Mouse (Mus musculus): ENCODE measurements around the gene Zbtb20. TPM values are rescaled to one million over a fixed set of nuclear protein-coding genes. Genes with fewer than 3 reads are reported as not detected.

The Zbtb20 gene
- polyA plus RNA-seq, 1 experiment from 2014 or later = 18.8 TPM

GRCm38 (mm10) chr16:43441392-43441791, 565.7 kb downstream of the Zbtb20 start:
- Histone ChIP-seq H3K4me2 (replicated peaks) (no peak overlapping the region), H3K4me1 (replicated peaks) (no peaks in the 10 kb centered on the region)
- 61% methylated on average over 6 of the region's 6 CpGs for WGBS

DNA sequence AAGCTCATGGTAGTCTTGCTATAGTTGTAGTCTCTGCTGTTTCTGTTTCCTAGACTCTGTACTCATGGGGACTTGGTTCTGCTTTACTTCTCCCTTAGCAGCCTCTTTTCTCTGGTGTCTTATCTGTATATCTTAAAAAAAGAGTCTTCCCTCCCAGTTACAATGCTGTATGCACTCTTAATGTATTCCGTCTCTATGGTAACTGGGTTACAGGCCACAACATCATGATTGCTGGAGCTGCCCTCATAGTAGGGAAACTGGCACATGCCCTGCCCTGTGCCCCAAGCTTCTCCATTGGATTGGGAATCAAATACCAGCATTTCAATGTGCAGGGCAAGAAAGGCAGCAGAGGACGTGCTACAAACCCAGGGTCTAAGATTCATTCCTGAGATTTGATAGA, 567.4 kb downstream of the Zbtb20 start:
- Histone ChIP-seq H3K4me1 (replicated peaks) (no peaks in the 10 kb centered on the region), H3K9ac (no peak overlapping the region), H3K27ac (no peak overlapping the region), H3K27me3 (replicated peaks) (no peaks in the 10 kb centered on the region), H3K36me3 (no peaks in the 10 kb centered on the region), H3K4me3 (replicated peaks) (no peak overlapping the region), H3K9me3 (no peaks in the 10 kb centered on the region), H3K4me2 (replicated peaks) (no peak overlapping the region)
- ATAC-seq = no peak
- WGBS = 85% methylated on average over 2 of the region's 2 CpGs

More at GRCm38 (mm10) chr16:43441392-43441791, 565.7 kb downstream of the Zbtb20 start:
- Histone ChIP-seq H3K27me3 (replicated peaks) (no peaks in the 10 kb centered on the region), H3K27ac (no peak overlapping the region), H3K36me3 (no peaks in the 10 kb centered on the region), H3K9me3 (no peaks in the 10 kb centered on the region), H3K4me3 (replicated peaks) (no peak overlapping the region), H3K9ac (no peak overlapping the region)
- ATAC-seq = no peak

DNA sequence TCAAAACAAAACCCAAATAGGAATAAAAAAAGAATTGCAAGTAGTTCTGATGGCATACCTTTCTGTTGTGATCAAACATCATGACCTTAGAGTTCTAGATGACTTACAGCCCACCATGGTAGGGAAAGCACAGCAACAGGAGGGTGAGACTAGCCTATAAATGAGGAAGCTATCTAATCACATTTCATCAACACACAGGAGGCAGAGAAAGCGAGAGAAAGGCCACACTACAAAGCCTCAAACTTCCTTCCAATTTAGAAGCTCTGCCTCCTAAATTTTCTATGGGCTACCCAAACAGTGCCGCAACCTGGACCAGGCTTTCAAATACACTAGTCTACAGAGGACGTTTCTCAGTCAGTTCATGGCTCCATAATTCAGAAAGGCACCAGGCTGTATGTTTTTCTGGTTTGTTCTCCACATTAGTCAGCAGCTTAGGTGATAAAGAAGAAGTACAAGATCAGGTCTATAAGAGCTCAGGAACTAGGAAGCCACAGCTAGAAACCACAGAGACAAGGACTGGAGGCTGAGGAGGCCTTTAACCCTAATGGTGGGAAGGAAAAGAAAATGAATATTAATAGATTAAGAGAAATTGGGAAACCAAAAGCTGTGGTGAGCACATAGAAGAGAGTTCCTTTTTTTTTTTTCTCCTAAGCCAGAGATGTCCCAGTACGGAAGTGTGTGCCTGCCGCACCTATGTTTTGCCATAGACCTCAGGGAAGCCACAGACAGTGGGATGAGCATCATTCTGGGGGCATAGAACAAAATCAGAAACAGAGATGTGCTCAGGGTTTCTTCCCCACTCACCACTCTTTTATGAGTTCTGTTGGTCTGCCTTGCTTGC, 572.7 kb downstream of the Zbtb20 start:
- no peak overlapping the region for H3K4me2 ChIP-seq (replicated peaks)
- no peaks in the 10 kb centered on the region for H3K4me1 ChIP-seq (replicated peaks)
- H3K27me3 ChIP-seq (replicated peaks) = no peaks in the 10 kb centered on the region
- H3K9me3 ChIP-seq = no peaks in the 10 kb centered on the region
- no peak overlapping the region for H3K27ac ChIP-seq
- H3K9ac ChIP-seq = no peak overlapping the region
- 80% methylated on average over 5 of the region's 5 CpGs for WGBS
- no peak overlapping the region for H3K4me3 ChIP-seq (replicated peaks)
- H3K36me3 ChIP-seq = no peaks in the 10 kb centered on the region
- no peak for ATAC-seq

- Histone ChIP-seq H3K27ac (no peak overlapping the region), H3K4me1 (replicated peaks) (no peaks in the 10 kb centered on the region), H3K27me3 (replicated peaks) (no peaks in the 10 kb centered on the region), H3K9ac (no peak overlapping the region), H3K4me3 (replicated peaks) (no peak overlapping the region), H3K9me3 (no peaks in the 10 kb centered on the region), H3K4me2 (replicated peaks) (no peak overlapping the region), H3K36me3 (no peaks in the 10 kb centered on the region)
- no peak for ATAC-seq
- 61% methylated on average over 4 of the region's 4 CpGs for WGBS
Observed at GRCm38 (mm10) chr16:43454370-43454934, 578.8 kb downstream of the Zbtb20 start.

DNA sequence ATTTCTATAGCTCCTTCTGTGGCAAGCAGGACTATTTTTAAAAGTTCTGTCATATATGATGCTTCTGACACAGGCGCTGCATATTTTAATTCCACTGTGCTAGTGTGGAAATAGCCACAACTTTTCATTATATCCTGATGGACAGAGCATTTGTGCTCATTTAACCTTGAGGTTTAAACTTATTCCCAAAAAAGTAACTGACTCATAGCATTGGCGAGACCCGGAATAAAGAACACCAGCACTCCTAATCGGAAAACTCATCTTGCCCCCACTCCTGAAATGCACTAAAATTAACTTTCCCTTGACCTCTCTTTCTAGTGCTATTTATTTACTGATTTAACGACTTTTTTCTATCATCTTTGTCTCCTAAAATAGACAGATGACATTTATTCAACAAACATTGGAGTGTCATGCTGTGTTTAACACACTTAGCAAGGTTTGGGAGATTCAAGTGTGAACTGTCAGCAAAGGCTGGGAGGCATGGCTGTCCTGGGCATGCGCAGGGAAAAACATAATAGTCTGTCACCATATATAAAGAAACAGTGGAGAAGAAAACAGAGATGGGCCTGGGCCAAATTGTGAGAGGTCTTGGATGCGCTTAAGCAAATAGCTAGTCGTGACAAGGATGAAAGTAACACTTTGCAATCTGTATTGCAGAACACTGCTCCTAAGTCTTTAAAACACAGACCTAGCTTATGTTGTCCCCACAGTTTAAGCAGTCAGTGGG, 580.9 kb downstream of the Zbtb20 start:
- no peak overlapping the region for H3K9ac ChIP-seq
- whole genome bisulfite sequencing = 71% methylated on average over 8 of the region's 8 CpGs
- no peaks in the 10 kb centered on the region for H3K9me3 ChIP-seq
- no peaks in the 10 kb centered on the region for H3K4me1 ChIP-seq (replicated peaks)
- ATAC-seq = no peak
- no peak overlapping the region for H3K27ac ChIP-seq
- H3K4me2 ChIP-seq (replicated peaks) = no peak overlapping the region
- H3K36me3 ChIP-seq = no peaks in the 10 kb centered on the region
- no peak overlapping the region for H3K4me3 ChIP-seq (replicated peaks)
- H3K27me3 ChIP-seq (replicated peaks) = no peaks in the 10 kb centered on the region

GRCm38 (mm10) chr16:43457814-43458213, 582.1 kb downstream of the Zbtb20 start:
- Histone ChIP-seq H3K4me1 (replicated peaks) (no peaks in the 10 kb centered on the region), H3K4me2 (replicated peaks) (no peak overlapping the region), H3K36me3 (no peaks in the 10 kb centered on the region), H3K27ac (no peak overlapping the region), H3K9me3 (no peaks in the 10 kb centered on the region), H3K4me3 (replicated peaks) (no peak overlapping the region), H3K27me3 (replicated peaks) (no peaks in the 10 kb centered on the region), H3K9ac (no peak overlapping the region)
- 89% methylated on average over 8 of the region's 8 CpGs for WGBS
- ATAC-seq = no peak

GRCm38 (mm10) chr16:43458726-43459223, 583.1 kb downstream of the Zbtb20 start:
- no peak for ATAC-seq
- Histone ChIP-seq H3K4me1 (replicated peaks) (no peaks in the 10 kb centered on the region), H3K4me3 (replicated peaks) (no peak overlapping the region), H3K9ac (no peak overlapping the region), H3K27me3 (replicated peaks) (no peaks in the 10 kb centered on the region), H3K36me3 (no peaks in the 10 kb centered on the region), H3K27ac (no peak overlapping the region), H3K4me2 (replicated peaks) (no peak overlapping the region), H3K9me3 (no peaks in the 10 kb centered on the region)
- WGBS = 72% methylated on average over 7 of the region's 7 CpGs

DNA sequence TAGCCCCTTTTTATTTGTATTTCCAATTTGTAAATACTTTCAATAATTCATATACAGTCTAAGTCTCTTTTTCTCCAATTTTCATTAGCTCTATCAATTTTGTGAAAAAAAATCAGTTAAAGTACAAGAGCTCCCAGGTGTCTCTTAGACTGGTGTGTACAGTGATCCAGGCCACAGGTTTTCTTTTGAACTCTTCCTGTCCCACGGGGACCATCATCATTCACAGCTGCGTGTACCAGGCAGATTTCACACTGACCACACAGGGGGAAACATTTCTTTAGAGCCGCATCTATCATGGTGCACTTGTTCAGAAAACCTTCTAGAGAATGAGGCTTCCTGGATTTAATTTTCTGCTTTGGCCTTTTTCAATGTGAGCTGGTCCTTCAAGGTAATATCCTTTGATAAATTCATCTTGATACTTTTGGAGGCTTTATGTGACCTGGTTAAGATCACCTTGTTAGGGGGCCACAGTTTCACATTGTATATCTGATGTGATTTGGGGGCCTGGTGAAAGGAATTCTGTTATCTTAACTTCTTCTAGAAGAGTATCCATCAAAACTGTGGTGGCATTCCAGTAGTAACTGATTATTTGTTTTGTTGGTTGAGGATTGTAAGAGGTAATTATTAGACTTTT, 586.2 kb downstream of the Zbtb20 start:
- Histone ChIP-seq H3K27ac (no peak overlapping the region), H3K4me3 (replicated peaks) (no peak overlapping the region), H3K9me3 (no peaks in the 10 kb centered on the region), H3K36me3 (no peaks in the 10 kb centered on the region), H3K9ac (no peak overlapping the region), H3K4me1 (replicated peaks) (no peaks in the 10 kb centered on the region), H3K27me3 (replicated peaks) (no peaks in the 10 kb centered on the region), H3K4me2 (replicated peaks) (no peak overlapping the region)
- 79% methylated on average over 3 of the region's 3 CpGs for WGBS
- ATAC-seq = no peak

DNA sequence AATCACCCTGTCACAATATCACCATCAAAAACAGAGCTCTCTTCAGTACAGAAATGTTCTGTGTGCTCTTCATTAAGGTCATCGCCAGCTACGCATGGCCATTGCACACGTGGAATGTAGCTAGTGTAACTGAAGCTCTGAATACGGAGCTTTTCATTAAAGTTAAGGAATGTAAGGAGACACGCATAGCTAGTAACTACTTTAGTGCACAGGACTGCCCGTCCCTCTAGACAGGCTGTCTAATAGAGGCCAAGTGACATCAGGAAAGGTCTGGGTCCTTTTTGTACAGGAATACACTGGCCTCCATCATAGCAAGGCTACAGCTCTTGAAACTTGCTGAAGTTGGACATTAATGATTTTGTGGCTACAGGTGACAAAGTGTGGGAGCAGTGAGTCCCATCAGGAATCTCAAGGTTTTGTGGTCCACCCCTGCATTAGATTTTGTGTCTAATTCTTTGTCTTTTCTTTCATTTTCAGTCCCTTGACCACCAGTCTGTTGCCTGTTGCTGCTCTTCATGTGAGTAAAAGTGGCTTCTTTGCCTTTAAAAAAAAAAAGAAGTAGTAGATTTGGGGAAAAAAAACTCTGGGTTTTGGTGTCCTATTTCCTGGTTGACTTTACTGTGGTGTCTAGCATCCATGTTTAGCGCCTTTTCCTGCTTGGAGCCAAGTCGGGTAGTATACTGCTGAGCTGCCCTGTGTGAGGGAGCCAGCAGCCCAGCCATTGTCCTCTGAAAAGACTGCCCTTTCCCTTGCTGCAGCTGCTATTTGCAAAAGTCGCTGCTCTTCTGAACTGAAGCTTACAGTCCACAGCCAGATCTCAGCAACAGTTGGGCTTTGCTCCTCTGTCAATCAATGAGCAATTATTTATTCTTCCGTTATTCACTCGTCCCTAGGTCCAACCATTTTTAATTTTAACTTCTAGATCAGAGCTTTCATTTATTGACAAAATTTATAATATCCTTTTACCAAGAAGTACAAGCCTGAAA, 587.1 kb downstream of the Zbtb20 start:
- Histone ChIP-seq H3K36me3 (no peaks in the 10 kb centered on the region), H3K4me1 (replicated peaks) (no peaks in the 10 kb centered on the region), H3K4me2 (replicated peaks) (no peak overlapping the region), H3K9ac (no peak overlapping the region), H3K9me3 (no peaks in the 10 kb centered on the region), H3K27me3 (replicated peaks) (no peaks in the 10 kb centered on the region), H3K27ac (no peak overlapping the region), H3K4me3 (replicated peaks) (no peak overlapping the region)
- 64% methylated on average over 11 of the region's 11 CpGs for WGBS
- ATAC-seq = no peak

DNA sequence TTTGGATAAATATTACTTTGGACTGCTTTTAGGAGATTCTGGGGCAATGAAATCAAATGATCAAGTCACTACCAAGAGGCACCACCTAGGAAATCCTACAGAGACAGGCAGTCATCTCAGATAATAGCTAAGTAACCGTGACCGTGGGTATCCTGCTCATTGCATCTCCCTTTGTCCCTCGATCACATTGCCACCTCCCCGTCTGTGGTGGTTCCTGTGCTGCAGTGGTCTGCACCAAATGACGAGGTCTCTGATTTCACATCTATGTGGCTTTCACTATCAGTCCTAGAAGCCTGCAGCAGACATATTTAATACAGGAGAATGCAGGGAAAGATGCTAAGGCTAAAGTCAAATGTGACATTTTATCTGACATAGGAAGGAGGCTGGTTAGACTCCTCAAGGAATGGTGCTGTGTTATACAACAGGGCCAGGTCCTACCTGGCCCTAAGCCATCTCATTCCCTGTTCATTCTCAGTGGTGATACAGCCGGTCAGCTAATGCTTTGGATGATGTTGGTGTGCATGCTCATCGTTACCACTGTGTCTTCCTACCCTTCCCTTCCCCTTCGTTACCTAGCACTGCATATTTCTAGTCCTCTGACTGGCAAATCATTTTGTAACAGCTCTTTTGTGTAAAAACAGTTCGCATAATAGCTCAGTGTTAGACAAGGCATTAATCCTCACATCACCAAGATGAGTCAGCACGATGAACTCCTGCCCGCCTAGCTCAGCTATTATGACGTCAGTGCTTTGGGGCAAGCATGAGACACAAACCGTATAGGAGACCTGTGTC, 588.2 kb downstream of the Zbtb20 start:
- no peaks in the 10 kb centered on the region for H3K36me3 ChIP-seq
- H3K4me3 ChIP-seq (replicated peaks) = no peak overlapping the region
- H3K9ac ChIP-seq = no peak overlapping the region
- H3K27ac ChIP-seq = no peak overlapping the region
- no peaks in the 10 kb centered on the region for H3K9me3 ChIP-seq
- H3K27me3 ChIP-seq (replicated peaks) = no peaks in the 10 kb centered on the region
- WGBS = 78% methylated on average over 13 of the region's 13 CpGs
- ATAC-seq = no peak
- no peaks in the 10 kb centered on the region for H3K4me1 ChIP-seq (replicated peaks)
- H3K4me2 ChIP-seq (replicated peaks) = no peak overlapping the region

Measured in intestine, embryonic 15.5 days (tissue).